8 mouse cellular contexts compared by ENCODE assay signal in genomic region chr2:29846061-29846853, GRCm38 (mm10). TPM values are rescaled to one million over a fixed set of nuclear protein-coding genes. Genes with fewer than 3 reads are reported as not detected.
DNase-seq lines count a peak whose midpoint lies in the region; ATAC-seq lines count a peak whose summit lies in the region.

No protein-coding gene starts in this region.

- WGBS in heart, embryonic 11.5 days (ENCODE audit: insufficient replicate concordance), result 7% methylated on average over 47 of the region's 47 CpGs
- 2% methylated on average over 47 of the region's 47 CpGs for WGBS in hindbrain, embryonic 10.5 days
- 30% methylated on average over 47 of the region's 47 CpGs for WGBS in liver, embryonic 15.5 days (ENCODE audit: insufficient replicate concordance)

- DNase-seq in heart, adult 11 months, result no peak
- peak; percentile 29 for DNase-seq in Muller cell, postnatal 12 days (ENCODE audit: inconsistent ontology term)
- peak; percentile 88 for DNase-seq in hindbrain, embryonic 10.5 days (ENCODE audit: low spot score)
- no peak for DNase-seq in spleen, postnatal 36 days (ENCODE audit: low spot score in 2 of 2)

- H3K4me2 ChIP-seq in heart, embryonic 11.5 days, result peak overlapping the region; percentile 59
- H3K4me2 ChIP-seq in liver, embryonic 15.5 days, result peak overlapping the region; percentile 5; the same call in 1 of the 2 replicates

- peak overlapping the region; percentile 40; the same call in 1 of the 2 replicates for H3K9ac ChIP-seq in heart, embryonic 11.5 days (ENCODE audit: low read depth, low read length)
- no peak overlapping the region for H3K9ac ChIP-seq in liver, embryonic 15.5 days

- peaks cover 10% of the 10 kb centered on the region for H3K4me1 ChIP-seq in heart, embryonic 11.5 days (ENCODE audit: control insufficient read depth, insufficient read depth, low read length)
- H3K4me1 ChIP-seq in hindbrain, embryonic 10.5 days (replicated peaks), result peaks cover 95% of the 10 kb centered on the region
- H3K4me1 ChIP-seq in liver, embryonic 15.5 days (replicated peaks), result peaks cover 6% of the 10 kb centered on the region; the same call in 1 of the 2 replicates

- H3K27me3 ChIP-seq in heart, embryonic 11.5 days (ENCODE audit: control insufficient read depth, insufficient read depth, low read length), result peaks cover 58% of the 10 kb centered on the region
- peaks cover 55% of the 10 kb centered on the region for H3K27me3 ChIP-seq in hindbrain, embryonic 10.5 days (ENCODE audit: insufficient read depth, poor library complexity, severe bottlenecking)
- H3K27me3 ChIP-seq in liver, embryonic 15.5 days, result peaks cover 61% of the 10 kb centered on the region

- no peak for ATAC-seq in heart, embryonic 11.5 days (replicated peaks; ENCODE audit: insufficient number of reproducible peaks, low FRiP score, low TSS enrichment)
- no peak for ATAC-seq in liver, embryonic 15.5 days (ENCODE audit: insufficient read depth)
- no peak for ATAC-seq in megakaryocyte progenitor cell, adult 5-6 weeks (replicated peaks; ENCODE audit: poor library complexity)
- no peak for ATAC-seq in cerebellum, adult (ENCODE audit: insufficient number of reproducible peaks, low FRiP score, low TSS enrichment)

- peaks cover 11% of the 10 kb centered on the region for H3K36me3 ChIP-seq in heart, embryonic 11.5 days (ENCODE audit: control insufficient read depth, insufficient read depth, low read length)
- peaks cover 46% of the 10 kb centered on the region for H3K36me3 ChIP-seq in hindbrain, embryonic 10.5 days
- peaks cover 33% of the 10 kb centered on the region for H3K36me3 ChIP-seq in liver, embryonic 15.5 days (replicated peaks)

- no peaks in the 10 kb centered on the region for H3K9me3 ChIP-seq in heart, embryonic 11.5 days (replicated peaks; ENCODE audit: control insufficient read depth, low read length)
- no peaks in the 10 kb centered on the region for H3K9me3 ChIP-seq in hindbrain, embryonic 10.5 days
- no peaks in the 10 kb centered on the region for H3K9me3 ChIP-seq in liver, embryonic 15.5 days (replicated peaks)

- H3K4me3 ChIP-seq in heart, embryonic 11.5 days (ENCODE audit: low read depth, low read length), result peak overlapping the region; percentile 37
- H3K4me3 ChIP-seq in hindbrain, embryonic 10.5 days, result peak overlapping the region; percentile 91
- peak overlapping the region; percentile 8; the same call in 1 of the 2 replicates for H3K4me3 ChIP-seq in liver, embryonic 15.5 days (replicated peaks)

- no peak overlapping the region for H3K27ac ChIP-seq in heart, embryonic 11.5 days (ENCODE audit: low read depth, low read length)
- peak overlapping the region; percentile 100 for H3K27ac ChIP-seq in hindbrain, embryonic 10.5 days
- H3K27ac ChIP-seq in liver, embryonic 15.5 days (replicated peaks), result no peak overlapping the region

RNA-seq across cellular contexts. Expression of gene Cercam, which starts 22.7 kb away (rescaled TPM):
- polyA plus RNA-seq in heart, embryonic 11.5 days (2014; fragmentation: Nextera tagmentation; extraction: Ambion mirVana), result 17.9 and 18.4 TPM in 2 replicates
- polyA plus RNA-seq in hindbrain, embryonic 10.5 days (2016; fragmentation: Nextera tagmentation; extraction: Ambion mirVana), result 49.1 and 56.2 TPM in 2 replicates
- 35.6 and 36.1 TPM in 2 replicates for polyA plus RNA-seq in liver, embryonic 15.5 days (2015; fragmentation: Nextera tagmentation; extraction: Ambion mirVana)
- total RNA-seq in megakaryocyte progenitor cell, adult 5-6 weeks (2015), result 13.0 and 13.9 TPM in 2 replicates
- total RNA-seq in megakaryocyte progenitor cell, adult 5-6 weeks (2017), result 7.7 and 10.8 TPM in 2 replicates

RNA-seq across cellular contexts. Expression of gene Urm1, which starts 26.4 kb away (rescaled TPM):
- polyA plus RNA-seq in heart, embryonic 11.5 days (2014; fragmentation: Nextera tagmentation; extraction: Ambion mirVana), result 17.4 and 18.1 TPM in 2 replicates
- polyA plus RNA-seq in hindbrain, embryonic 10.5 days (2016; fragmentation: Nextera tagmentation; extraction: Ambion mirVana), result 23.8 and 25.0 TPM in 2 replicates
- 7.9 and 8.0 TPM in 2 replicates for polyA plus RNA-seq in liver, embryonic 15.5 days (2015; fragmentation: Nextera tagmentation; extraction: Ambion mirVana)
- total RNA-seq in megakaryocyte progenitor cell, adult 5-6 weeks (2015), result 12.7 and 13.7 TPM in 2 replicates
- total RNA-seq in megakaryocyte progenitor cell, adult 5-6 weeks (2017), result 15.8 and 20.5 TPM in 2 replicates

RNA-seq across cellular contexts. Expression of gene Odf2, which starts 42.8 kb away (rescaled TPM):
- polyA plus RNA-seq in heart, embryonic 11.5 days (2014; fragmentation: Nextera tagmentation; extraction: Ambion mirVana), result 56.3 and 62.0 TPM in 2 replicates
- 111 and 114 TPM in 2 replicates for polyA plus RNA-seq in hindbrain, embryonic 10.5 days (2016; fragmentation: Nextera tagmentation; extraction: Ambion mirVana)
- 34.4 and 35.9 TPM in 2 replicates for polyA plus RNA-seq in liver, embryonic 15.5 days (2015; fragmentation: Nextera tagmentation; extraction: Ambion mirVana)
- 34.4 and 47.6 TPM in 2 replicates for total RNA-seq in megakaryocyte progenitor cell, adult 5-6 weeks (2015)
- 81.5 and 107 TPM in 2 replicates for total RNA-seq in megakaryocyte progenitor cell, adult 5-6 weeks (2017)

RNA-seq across cellular contexts. Expression of gene Slc27a4, which starts 43.8 kb away (rescaled TPM):
- 6.7 and 8.3 TPM in 2 replicates for polyA plus RNA-seq in heart, embryonic 11.5 days (2014; fragmentation: Nextera tagmentation; extraction: Ambion mirVana)
- polyA plus RNA-seq in hindbrain, embryonic 10.5 days (2016; fragmentation: Nextera tagmentation; extraction: Ambion mirVana), result 18.3 and 24.7 TPM in 2 replicates
- polyA plus RNA-seq in liver, embryonic 15.5 days (2015; fragmentation: Nextera tagmentation; extraction: Ambion mirVana), result 3.2 and 4.1 TPM in 2 replicates
- total RNA-seq in megakaryocyte progenitor cell, adult 5-6 weeks (2015), result 4.2 and 5.5 TPM in 2 replicates
- 6.8 and 7.2 TPM in 2 replicates for total RNA-seq in megakaryocyte progenitor cell, adult 5-6 weeks (2017)

RNA-seq across cellular contexts. Expression of gene Trub2, which starts 58.0 kb away (rescaled TPM):
- polyA plus RNA-seq in heart, embryonic 11.5 days (2014; fragmentation: Nextera tagmentation; extraction: Ambion mirVana), result 21.0 and 25.6 TPM in 2 replicates
- 53.2 and 59.2 TPM in 2 replicates for polyA plus RNA-seq in hindbrain, embryonic 10.5 days (2016; fragmentation: Nextera tagmentation; extraction: Ambion mirVana)
- 11.1 and 13.0 TPM in 2 replicates for polyA plus RNA-seq in liver, embryonic 15.5 days (2015; fragmentation: Nextera tagmentation; extraction: Ambion mirVana)
- total RNA-seq in megakaryocyte progenitor cell, adult 5-6 weeks (2015), result 17.4 and 22.9 TPM in 2 replicates
- total RNA-seq in megakaryocyte progenitor cell, adult 5-6 weeks (2017), result 46.2 and 57.1 TPM in 2 replicates

Comparison
In these comparisons a context has a peak if more than half of its experiments do, and no peak if none do; other contexts are left out.
1. H3K4me3 ChIP-seq: peak in every context shown above with its lines; median percentile 91 in hindbrain, embryonic 10.5 days; 37 in heart, embryonic 11.5 days; 8 in liver, embryonic 15.5 days.
2. DNase-seq: peak in Muller cell, postnatal 12 days (single experiment) and hindbrain, embryonic 10.5 days (single experiment); none in heart, adult 11 months (single experiment) and spleen, postnatal 36 days (0 of 2).